Mouse (Mus musculus) MEL (cell line): Measurements from ENCODE around the gene Ankmy2. TPM values are rescaled to one million over a fixed set of nuclear protein-coding genes. Genes with fewer than 3 reads are reported as not detected.

Source experiments
- DNase-seq: peaks from one replicate; pipeline ENCODE4 v3.0.0; 2011; ENCODE audit warnings: low read depth, low spot score
- H3K27ac ChIP-seq: 2 replicates; pipeline ENCODE4 v1.5.1; 2012; ENCODE audit warnings: low read depth, mild to moderate bottlenecking, control low read depth, low read length, moderate library complexity; ENCODE audit not compliant: control insufficient read depth
- H3K27me3 ChIP-seq, 2 experiments: fragments of 150-350 bp in 1 of 2; sonication (generic) in 1 of 2; 2 replicates each; pipeline ENCODE4 v1.6.1; 2012; ENCODE audit warnings: low read length in 2 of 2, mild to moderate bottlenecking in 2 of 2, improper control_type of control experiment in 1 of 2, moderate library complexity in 1 of 2; ENCODE audit not compliant: insufficient read depth in 2 of 2, control insufficient read depth in 1 of 2
- H3K36me3 ChIP-seq, 2 experiments: 2 replicates each; pipeline ENCODE4 v1.6.1; 2012 to 2014; ENCODE audit warnings: low read length in 2 of 2, improper control_type of control experiment in 1 of 2, inconsistent platforms in 1 of 2, mild to moderate bottlenecking in 1 of 2; ENCODE audit not compliant: insufficient read depth in 2 of 2, control insufficient read depth in 1 of 2
- H3K4me1 ChIP-seq, 2 experiments: fragments of 150-350 bp in 1 of 2; sonication (generic) in 1 of 2; 2 replicates each; pipeline ENCODE4 v1.6.1; 2012; ENCODE audit warnings: low read length in 2 of 2, improper control_type of control experiment in 1 of 2, mild to moderate bottlenecking in 1 of 2; ENCODE audit not compliant: insufficient read depth in 2 of 2, control insufficient read depth in 1 of 2
- H3K4me3 ChIP-seq, 2 experiments: fragments of 150-350 bp in 1 of 2; sonication (generic) in 1 of 2; 2 replicates each; pipeline ENCODE4 v1.5.1; 2012; ENCODE audit warnings: low read depth in 2 of 2, low read length in 2 of 2, mild to moderate bottlenecking in 2 of 2, moderate library complexity in 2 of 2, control low read depth in 1 of 2, improper control_type of control experiment in 1 of 2; ENCODE audit not compliant: control insufficient read depth in 1 of 2, insufficient read depth in 1 of 2
- H3K79me2 ChIP-seq: 2 replicates; pipeline ENCODE4 v1.6.1; 2012; ENCODE audit warnings: mild to moderate bottlenecking, low read length, moderate library complexity; ENCODE audit not compliant: control insufficient read depth, poor library complexity, insufficient read depth
- H3K9ac ChIP-seq: 2 replicates; pipeline ENCODE4 v1.6.1; 2012; ENCODE audit warnings: low read depth, mild to moderate bottlenecking, control low read depth, low read length, moderate library complexity; ENCODE audit not compliant: control insufficient read depth, poor library complexity, severe bottlenecking
- H3K9me3 ChIP-seq: fragments of 150-350 bp; sonication (generic); replicated peaks from 2 replicates; pipeline ENCODE4 v1.6.1; 2012; ENCODE audit warnings: mild to moderate bottlenecking, low read length, improper control_type of control experiment, moderate library complexity; ENCODE audit not compliant: insufficient read depth
- BHLHE40 ChIP-seq: IDR thresholded peaks from 2 replicates; pipeline ENCODE4 v1.6.1; 2012; ENCODE audit warnings: low read depth, mild to moderate bottlenecking, inconsistent platforms, low read length, improper control_type of control experiment, borderline replicate concordance
- E2F4 ChIP-seq: IDR thresholded peaks from 2 replicates; pipeline ENCODE4 v1.6.1; 2011; ENCODE audit warnings: low read depth, low read length, improper control_type of control experiment, borderline replicate concordance
- ETS1 ChIP-seq: IDR thresholded peaks from 2 replicates; pipeline ENCODE4 v1.6.1; 2012; ENCODE audit warnings: low read depth, mild to moderate bottlenecking, inconsistent platforms, low read length, improper control_type of control experiment, moderate library complexity
- HCFC1 ChIP-seq: IDR thresholded peaks from 2 replicates; pipeline ENCODE4 v1.6.1; 2012; ENCODE audit warnings: low read depth, mild to moderate bottlenecking, inconsistent platforms, low read length, improper control_type of control experiment, moderate library complexity
- JUND ChIP-seq: IDR thresholded peaks from 2 replicates; pipeline ENCODE4 v1.6.1; 2011; ENCODE audit warnings: low read depth, mild to moderate bottlenecking, improper control_type of control experiment, low read length
- MAX ChIP-seq: IDR thresholded peaks from 2 replicates; pipeline ENCODE4 v1.6.1; 2011; ENCODE audit warnings: low read length, improper control_type of control experiment
- MAZ ChIP-seq: IDR thresholded peaks from 2 replicates; pipeline ENCODE4 v1.6.1; 2012; ENCODE audit warnings: low read depth, mild to moderate bottlenecking, inconsistent platforms, low read length, improper control_type of control experiment
- MEF2A ChIP-seq: IDR thresholded peaks from 2 replicates; pipeline ENCODE4 v1.6.1; 2014; ENCODE audit warnings: low read depth, mild to moderate bottlenecking, inconsistent platforms, low read length, improper control_type of control experiment; ENCODE audit not compliant: poor library complexity, insufficient replicate concordance, severe bottlenecking; ENCODE audit errors: extremely low read depth
- MXI1 ChIP-seq: IDR thresholded peaks from 2 replicates; pipeline ENCODE4 v1.6.1; 2011; ENCODE audit warnings: mild to moderate bottlenecking, low read depth, low read length, improper control_type of control experiment
- NRF1 ChIP-seq: IDR thresholded peaks from 2 replicates; pipeline ENCODE4 v1.6.1; 2014; ENCODE audit warnings: low read depth, mild to moderate bottlenecking, inconsistent platforms, low read length, improper control_type of control experiment, moderate library complexity; ENCODE audit not compliant: poor library complexity, insufficient read depth, severe bottlenecking
- POLR2A ChIP-seq, 2 experiments: IDR thresholded peaks; 2 replicates each; pipeline ENCODE4 v1.6.1; 2011 to 2012; ENCODE audit warnings: low read length in 2 of 2, mild to moderate bottlenecking in 2 of 2, control low read depth in 1 of 2, improper control_type of control experiment in 1 of 2, low read depth in 1 of 2, moderate library complexity in 1 of 2; ENCODE audit not compliant: control insufficient read depth in 1 of 2, insufficient read depth in 1 of 2, poor library complexity in 1 of 2
- POLR2AphosphoS2 ChIP-seq: IDR thresholded peaks from 2 replicates; pipeline ENCODE4 v1.6.1; 2011; ENCODE audit warnings: low read length, improper control_type of control experiment
- POLR2AphosphoS5 ChIP-seq: IDR thresholded peaks from 2 replicates; pipeline ENCODE4 v1.6.1; 2012; ENCODE audit warnings: low read depth, borderline replicate concordance, mild to moderate bottlenecking, inconsistent platforms, low read length, moderate library complexity, mixed read lengths
- RAD21 ChIP-seq: IDR thresholded peaks from 2 replicates; pipeline ENCODE4 v1.6.1; 2011; ENCODE audit warnings: mild to moderate bottlenecking, low read depth, low read length, improper control_type of control experiment
- SIN3A ChIP-seq: IDR thresholded peaks from 2 replicates; pipeline ENCODE4 v1.6.1; 2012; ENCODE audit warnings: low read length, improper control_type of control experiment, inconsistent platforms
- TBP ChIP-seq: IDR thresholded peaks from 2 replicates; pipeline ENCODE4 v1.8.0; 2011; ENCODE audit warnings: low read depth, low read length, improper control_type of control experiment
- UBTF ChIP-seq: IDR thresholded peaks from 2 replicates; pipeline ENCODE4 v1.6.1; 2012; ENCODE audit warnings: low read depth, mild to moderate bottlenecking, inconsistent platforms, low read length, improper control_type of control experiment, moderate library complexity, borderline replicate concordance; ENCODE audit not compliant: insufficient read depth
- USF2 ChIP-seq, 2 experiments: IDR thresholded peaks; 2 replicates each; pipeline ENCODE4 v1.6.1; 2011 to 2012; ENCODE audit warnings: improper control_type of control experiment in 2 of 2, low read length in 2 of 2, borderline replicate concordance in 1 of 2, inconsistent platforms in 1 of 2, low read depth in 1 of 2, mild to moderate bottlenecking in 1 of 2; ENCODE audit not compliant: insufficient read depth in 1 of 2
- ZC3H11A ChIP-seq: IDR thresholded peaks from 2 replicates; pipeline ENCODE4 v1.6.1; 2012; ENCODE audit warnings: low read depth, mild to moderate bottlenecking, inconsistent platforms, low read length, improper control_type of control experiment
- ZKSCAN1 ChIP-seq: IDR thresholded peaks from 2 replicates; pipeline ENCODE4 v1.6.1; 2012; ENCODE audit warnings: low read depth, mild to moderate bottlenecking, inconsistent platforms, low read length, improper control_type of control experiment, moderate library complexity
- ZMIZ1 ChIP-seq: IDR thresholded peaks from 2 replicates; pipeline ENCODE4 v1.6.1; 2012; ENCODE audit warnings: low read depth, mild to moderate bottlenecking, inconsistent platforms, low read length, improper control_type of control experiment, moderate library complexity
- polyA plus RNA-seq, 2 experiments: library from polyadenylated mRNA; stranded (reverse) in 1 of 2; unstranded in 1 of 2; fragments of >175 nt in 1 of 2; fragments of >200 nt in 1 of 2; gene quantifications; 2 replicates each; pipeline versions ENCODE4 v1.2.1 to v1.2.4; 2012; ENCODE audit warnings: low replicate concordance in 2 of 2, low read depth in 1 of 2; ENCODE audit not compliant: insufficient read length in 2 of 2, insufficient read depth in 1 of 2, missing spikeins in 1 of 2
- total RNA-seq: library from RNA; depleted of rRNA; stranded (reverse); fragments of 300-350 nt; gene quantifications from 2 replicates; pipeline ENCODE4 v1.2.3, GENCODE M21; 2012

The Ankmy2 gene
- total and polyA plus RNA-seq, 3 experiments, result 14.3 to 15.3 TPM; not detected in 1

- Histone ChIP-seq H3K4me1 (no peaks in the 10 kb centered on the region), H3K4me3 (no peak overlapping the region), H3K79me2 (no peaks in the 10 kb centered on the region), H3K36me3 (peaks cover 0 to 22% of the 10 kb centered on the region in 2 experiments; a peak in 2 of 4 replicates), H3K27ac (no peak overlapping the region), H3K9me3 (no peaks in the 10 kb centered on the region), H3K27me3 (no peaks in the 10 kb centered on the region), H3K9ac (no peak overlapping the region)
- TF ChIP-seq ZMIZ1 (no peak), E2F4 (no peak), NRF1 (no peak), BHLHE40 (no peak), POLR2AphosphoS2 (no peak), HCFC1 (no peak), ETS1 (no peak), SIN3A (no peak), RAD21 (no peak), MAZ (no peak)
- DNase-seq, result no peak
These were observed 45.8 kb upstream of the Ankmy2 start for GRCm38 (mm10) chr12:36111110-36111509.

GRCm38 (mm10) chr12:36112081-36112480 is 44.8 kb upstream of the Ankmy2 start:
- Histone ChIP-seq H3K4me3 (no peak overlapping the region), H3K27me3 (no peaks in the 10 kb centered on the region), H3K27ac (no peak overlapping the region), H3K9me3 (no peaks in the 10 kb centered on the region), H3K36me3 (peaks cover 0 to 23% of the 10 kb centered on the region in 2 experiments; a peak in 2 of 4 replicates), H3K4me1 (no peaks in the 10 kb centered on the region), H3K9ac (no peak overlapping the region), H3K79me2 (no peaks in the 10 kb centered on the region)
- no peak for TF ChIP-seq ZC3H11A
- TF ChIP-seq RAD21, result no peak
- no peak for TF ChIP-seq MEF2A
- no peak for TF ChIP-seq JUND
- no peak for TF ChIP-seq ZKSCAN1
- TF ChIP-seq UBTF, result no peak
- no peak for TF ChIP-seq MAX
- no peak for TF ChIP-seq MXI1
- no peak for TF ChIP-seq POLR2AphosphoS5
- no peak for TF ChIP-seq TBP
- TF ChIP-seq POLR2A (IDR thresholded peaks at IDR 0.05; ENCODE audit: control insufficient read depth in 1 of 2, insufficient read depth in 1 of 2, low read depth in 1 of 2, low read length in 2 of 2, poor library complexity in 1 of 2), result no peak
- TF ChIP-seq USF2 (IDR thresholded peaks at IDR 0.05; ENCODE audit: borderline replicate concordance in 1 of 2, insufficient read depth in 1 of 2, low read depth in 1 of 2, low read length in 2 of 2), result no peak
- TF ChIP-seq NRF1, result no peak
- DNase-seq, result no peak
